Mouse (Mus musculus) kidney, embryonic 16.5 days (tissue): ENCODE measurements around the gene Ikzf5. TPM values are rescaled to one million over a fixed set of nuclear protein-coding genes. Genes with fewer than 3 reads are reported as not detected.
A peak's percentile ranks its signal among the peaks of the same experiment; 100 is the strongest.

ENCODE experiments used
- ATAC-seq: fragments of 200-750 bp; cut with Nextera tagmentation; 2 replicates; pipeline ENCODE4 v1.8.0; 2017; ENCODE audit warnings: moderate TSS enrichment; ENCODE audit not compliant: low FRiP score, low TSS enrichment
- H3K27ac ChIP-seq: fragments of 300-500 bp; sonication (generic); 2 replicates; pipeline ENCODE4 v1.5.1; 2014; ENCODE audit warnings: low read length
- H3K27me3 ChIP-seq: fragments of 300-500 bp; sonication (generic); 2 replicates; pipeline ENCODE4 v1.6.1; 2014; ENCODE audit warnings: low read length, control low read depth, mixed read lengths; ENCODE audit not compliant: insufficient read depth
- H3K36me3 ChIP-seq: fragments of 300-500 bp; sonication (generic); 2 replicates; pipeline ENCODE4 v1.6.1; 2014; ENCODE audit warnings: low read length, control low read depth, mixed read lengths; ENCODE audit not compliant: insufficient read depth
- H3K4me1 ChIP-seq: fragments of 300-500 bp; sonication (generic); 2 replicates; pipeline ENCODE4 v1.6.1; 2014; ENCODE audit warnings: low read length, control low read depth, mixed read lengths; ENCODE audit not compliant: insufficient read depth
- H3K4me2 ChIP-seq: fragments of 300-500 bp; sonication (generic); replicated peaks from 2 replicates; pipeline ENCODE4 v1.6.1; 2014; ENCODE audit warnings: low read depth, low read length
- H3K4me3 ChIP-seq: fragments of 300-500 bp; sonication (generic); 2 replicates; pipeline ENCODE4 v1.5.1; 2014; ENCODE audit warnings: mild to moderate bottlenecking, low read length
- H3K9ac ChIP-seq: fragments of 300-500 bp; sonication (generic); replicated peaks from 2 replicates; pipeline ENCODE4 v1.6.1; 2014; ENCODE audit warnings: low read length
- H3K9me3 ChIP-seq: fragments of 300-500 bp; sonication (generic); 2 replicates; pipeline ENCODE4 v1.6.1; 2016; ENCODE audit warnings: low read length, control low read depth
- WGBS: fragments of 180-500 bp; shearing (Covaris S2); extraction: QIAGEN DNeasy Blood & Tissue Kit; methylation state at CpG from one replicate; pipeline ENCODE4 v1.1.7; 2014; 5-methylcytosine and 5-hydroxymethylcytosine counted together
- polyA plus RNA-seq: library from polyadenylated mRNA; unstranded; fragments of >200 nt; fragmentation: Nextera tagmentation; extraction: Ambion mirVana; gene quantifications from 2 replicates; pipeline ENCODE4 v1.2.1, GENCODE M21; 2015

The Ikzf5 gene
- polyA plus RNA-seq, 1 experiment from 2014 or later = 13.9 TPM

DNA sequence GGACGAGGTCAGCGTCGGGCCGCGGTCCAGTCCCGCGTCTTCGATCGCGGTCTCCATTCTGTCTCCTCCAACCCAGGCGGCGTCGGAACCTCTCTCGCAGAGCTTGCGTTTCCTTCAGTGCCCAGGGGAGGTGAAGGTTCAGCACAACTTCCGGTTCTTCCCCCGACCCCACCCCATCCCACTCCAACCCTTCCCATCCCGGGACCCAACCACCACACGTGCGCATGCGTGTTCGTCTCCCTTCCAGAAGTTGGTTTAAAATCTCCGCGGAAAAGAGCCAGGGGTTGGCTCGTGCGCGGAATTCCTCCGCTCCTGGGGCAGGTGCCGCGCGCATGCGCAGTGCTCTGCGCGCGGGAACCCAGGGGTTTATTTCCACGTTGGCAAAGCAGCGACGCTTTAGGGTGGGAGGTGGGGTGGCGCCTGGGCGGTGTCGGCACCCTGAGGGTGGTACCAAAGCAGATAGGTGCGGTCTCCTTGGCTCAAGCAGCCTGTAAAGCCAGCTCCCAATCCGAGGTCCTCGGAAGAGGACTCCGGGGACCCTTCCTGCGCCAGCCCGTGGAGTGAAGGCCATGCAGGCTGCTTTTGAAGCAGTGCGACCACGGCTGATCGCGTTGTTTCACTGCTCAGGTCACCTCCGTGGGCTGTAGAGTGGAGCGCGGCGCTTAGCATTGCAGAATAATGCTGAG lies 47.6 kb downstream of the Ikzf5 start, which contains the start of gene 2310057M21Rik:
2310057M21Rik (minus strand) TSS at position 145 of the 686 bp plus-strand sequence.
- Histone ChIP-seq H3K9ac (peak within 1 kb of the TSS; percentile 95), H3K4me2 (peak within 1 kb of the TSS; percentile 78), H3K27me3 (no peaks in the 10 kb centered on the region), H3K4me3 (peak within 1 kb of the TSS; percentile 88), H3K36me3 (peaks cover 10% of the 10 kb centered on the region; the same call in 1 of the 2 replicates), H3K27ac (peak within 1 kb of the TSS; percentile 97), H3K4me1 (peaks cover 13% of the 10 kb centered on the region), H3K9me3 (no peaks in the 10 kb centered on the region)
- ATAC-seq = peak; percentile 97
- under 1% methylated on average over 55 of the region's 55 CpGs for WGBS

DNA sequence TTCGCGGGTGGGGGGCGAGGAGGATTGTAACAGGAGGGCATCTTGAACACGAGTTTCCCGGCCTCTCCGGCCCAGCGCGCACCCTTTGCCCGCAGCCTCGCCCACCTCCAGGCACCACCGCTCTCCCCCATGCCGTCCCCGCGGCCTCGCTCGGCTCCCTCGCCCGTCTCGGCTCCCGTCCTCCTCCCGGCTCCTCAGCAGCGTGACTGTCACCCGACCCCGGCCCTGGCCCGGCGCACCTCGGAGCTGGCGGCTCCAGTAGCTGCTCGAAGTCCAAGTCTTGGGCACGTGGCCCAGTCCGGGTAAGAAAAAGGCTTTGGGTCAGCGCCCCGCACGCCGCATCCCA lies 48.1 kb downstream of the Ikzf5 start:
- Histone ChIP-seq H3K27ac (peak overlapping the region; percentile 97), H3K4me1 (peaks cover 13% of the 10 kb centered on the region), H3K4me2 (peak overlapping the region; percentile 78), H3K9me3 (no peaks in the 10 kb centered on the region), H3K9ac (peak overlapping the region; percentile 95), H3K4me3 (peak overlapping the region; percentile 88), H3K36me3 (peaks cover 14% of the 10 kb centered on the region), H3K27me3 (no peaks in the 10 kb centered on the region)
- peak; percentile 88 for ATAC-seq
- under 1% methylated on average over 34 of the region's 35 CpGs for WGBS

DNA sequence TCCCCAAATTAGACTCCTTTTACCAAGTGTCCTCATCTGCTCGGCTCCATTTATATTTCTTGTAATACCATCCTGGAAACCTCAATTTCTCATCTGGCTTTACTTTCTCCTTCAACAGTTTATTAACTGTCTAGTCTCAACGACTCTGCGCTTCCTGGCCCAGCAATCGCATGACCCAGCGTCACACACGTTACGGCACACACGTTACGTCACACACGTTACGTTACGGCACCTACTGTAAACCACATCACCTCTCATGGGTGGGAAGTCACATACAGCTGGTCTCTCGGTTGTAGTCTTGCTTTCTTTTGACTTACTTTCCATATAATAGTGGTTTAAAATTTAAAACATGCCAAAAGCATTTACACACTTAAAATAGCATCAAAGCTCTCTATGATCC lies 54.2 kb downstream of the Ikzf5 start:
- no peak overlapping the region for H3K4me3 ChIP-seq

DNA sequence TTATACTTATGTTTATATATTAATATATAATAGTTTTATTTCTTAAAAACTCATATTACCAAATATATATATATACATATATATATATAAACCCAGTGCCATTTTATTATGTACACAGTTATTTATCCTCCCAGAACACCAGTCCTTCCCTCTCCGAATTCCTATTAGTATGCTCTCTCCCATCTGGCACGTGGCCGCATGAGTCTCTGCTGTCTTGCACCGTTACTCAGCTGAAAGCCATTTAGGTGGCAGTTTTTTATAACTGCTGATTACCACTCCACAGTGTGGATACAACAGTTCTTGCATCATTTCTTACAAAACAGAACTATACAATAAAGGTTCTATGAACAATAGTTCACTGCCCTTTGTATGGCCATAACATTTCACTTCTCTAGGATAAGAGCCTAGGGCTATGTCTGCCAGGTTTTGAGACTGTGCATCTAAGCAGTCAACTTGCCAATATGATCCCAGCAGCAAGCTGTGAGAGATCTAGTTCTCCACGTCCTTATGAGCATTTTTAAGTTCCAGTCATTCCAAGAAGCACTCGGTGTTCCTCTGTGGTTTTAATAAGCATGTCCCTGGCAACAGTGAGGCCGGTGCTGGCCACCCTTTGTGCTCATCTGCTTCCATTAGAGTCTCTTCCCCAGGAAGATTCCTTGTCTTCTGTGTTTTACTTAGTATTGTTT lies 64.3 kb downstream of the Ikzf5 start:
- Histone ChIP-seq H3K27me3 (no peaks in the 10 kb centered on the region), H3K4me3 (no peak overlapping the region), H3K9ac (no peak overlapping the region), H3K4me2 (no peak overlapping the region), H3K4me1 (no peaks in the 10 kb centered on the region), H3K9me3 (no peaks in the 10 kb centered on the region), H3K27ac (no peak overlapping the region), H3K36me3 (peaks cover 44% of the 10 kb centered on the region)
- ATAC-seq = no peak
- WGBS = 87% methylated on average over 7 of the region's 7 CpGs

More for the DNA sequence above, 54.2 kb downstream of the Ikzf5 start:
- ATAC-seq = no peak
- no peak overlapping the region for H3K4me2 ChIP-seq
- no peaks in the 10 kb centered on the region for H3K9me3 ChIP-seq
- no peak overlapping the region for H3K9ac ChIP-seq
- no peaks in the 10 kb centered on the region for H3K27me3 ChIP-seq
- no peak overlapping the region for H3K27ac ChIP-seq
- peaks cover 41% of the 10 kb centered on the region for H3K36me3 ChIP-seq
- 95% methylated on average over 13 of the region's 13 CpGs for WGBS
- H3K4me1 ChIP-seq = peaks cover 3% of the 10 kb centered on the region; the same call in 1 of the 2 replicates

Other genes with a start within 250 kb of the Ikzf5 start
- not detected in 2 replicates for gene 5430419D17Rik, start 236.1 kb downstream of the Ikzf5 start, polyA plus RNA-seq
- gene Cuzd1, start 88.2 kb downstream of the Ikzf5 start, polyA plus RNA-seq = not detected in 2 replicates
- not detected in 2 replicates for gene Fam24b, start 81.0 kb downstream of the Ikzf5 start, polyA plus RNA-seq
- gene Fam24a, start 76.7 kb downstream of the Ikzf5 start, polyA plus RNA-seq = not detected in 2 replicates
- 20.4 and 22.0 TPM in 2 replicates for gene 2310057M21Rik, start 47.8 kb downstream of the Ikzf5 start, polyA plus RNA-seq
- gene Pstk, start 39.4 kb downstream of the Ikzf5 start, polyA plus RNA-seq = 65.1 and 66.1 TPM in 2 replicates
- 110 and 115 TPM in 2 replicates for gene Acadsb, start 80 bp upstream of the Ikzf5 start, polyA plus RNA-seq
- not detected in 2 replicates for gene Hmx3, start 132.3 kb upstream of the Ikzf5 start, polyA plus RNA-seq
- 0.46 and 0.66 TPM in 2 replicates for gene Hmx2, start 138.3 kb upstream of the Ikzf5 start, polyA plus RNA-seq
- gene Bub3, start 149.7 kb upstream of the Ikzf5 start, polyA plus RNA-seq = 234 and 249 TPM in 2 replicates